Mouse (Mus musculus): ENCODE data around the gene Tsg101. TPM values are rescaled to one million over a fixed set of nuclear protein-coding genes. Genes with fewer than 3 reads are reported as not detected.

Tsg101 gene
- polyA plus RNA-seq, 1 experiment from 2014 or later: 545 TPM

Other genes with a start within 250 kb of the Tsg101 start
- gene Tph1, start 247.4 kb downstream of the Tsg101 start, polyA plus RNA-seq (2014; fragmentation: Nextera tagmentation; extraction: Ambion mirVana): 0.41 and 0.46 TPM in 2 replicates
- gene Saal1, start 209.3 kb downstream of the Tsg101 start, polyA plus RNA-seq (2014; fragmentation: Nextera tagmentation; extraction: Ambion mirVana): 24.4 and 25.2 TPM in 2 replicates
- gene Saa3, start 204.3 kb downstream of the Tsg101 start, polyA plus RNA-seq (2014; fragmentation: Nextera tagmentation; extraction: Ambion mirVana): 0.34 TPM in 1 of 2 replicates, not detected in the other
- gene Saa4, start 187.4 kb downstream of the Tsg101 start, polyA plus RNA-seq (2014; fragmentation: Nextera tagmentation; extraction: Ambion mirVana): not detected in 2 replicates
- not detected in 2 replicates for gene Saa1, start 177.0 kb downstream of the Tsg101 start, polyA plus RNA-seq (2014; fragmentation: Nextera tagmentation; extraction: Ambion mirVana)
- gene Saa2, start 168.2 kb downstream of the Tsg101 start, polyA plus RNA-seq (2014; fragmentation: Nextera tagmentation; extraction: Ambion mirVana): not detected in 2 replicates
- gene Hps5, start 123.9 kb downstream of the Tsg101 start, polyA plus RNA-seq (2014; fragmentation: Nextera tagmentation; extraction: Ambion mirVana): 10.1 and 11.3 TPM in 2 replicates
- gene Gtf2h1, start 123.9 kb downstream of the Tsg101 start, polyA plus RNA-seq (2014; fragmentation: Nextera tagmentation; extraction: Ambion mirVana): 53.1 and 56.7 TPM in 2 replicates
- gene Ldha, start 78.5 kb downstream of the Tsg101 start, polyA plus RNA-seq (2014; fragmentation: Nextera tagmentation; extraction: Ambion mirVana): 724 and 871 TPM in 2 replicates
- gene Ldhc, start 58.8 kb downstream of the Tsg101 start, polyA plus RNA-seq (2014; fragmentation: Nextera tagmentation; extraction: Ambion mirVana): not detected in 2 replicates
- gene Uevld, start 38.6 kb upstream of the Tsg101 start, polyA plus RNA-seq (2014; fragmentation: Nextera tagmentation; extraction: Ambion mirVana): 7.4 and 8.2 TPM in 2 replicates
- gene Gm9999, start 63.6 kb upstream of the Tsg101 start, polyA plus RNA-seq (2014; fragmentation: Nextera tagmentation; extraction: Ambion mirVana): not detected in 2 replicates
- gene Spty2d1, start 88.4 kb upstream of the Tsg101 start, polyA plus RNA-seq (2014; fragmentation: Nextera tagmentation; extraction: Ambion mirVana): 7.8 and 9.3 TPM in 2 replicates
- 22.0 and 24.1 TPM in 2 replicates for gene Tmem86a, start 130.6 kb upstream of the Tsg101 start, polyA plus RNA-seq (2014; fragmentation: Nextera tagmentation; extraction: Ambion mirVana)
- 53.4 and 65.6 TPM in 2 replicates for gene Ptpn5, start 213.7 kb upstream of the Tsg101 start, polyA plus RNA-seq (2014; fragmentation: Nextera tagmentation; extraction: Ambion mirVana)